Mouse (Mus musculus): ENCODE measurements at regions not wholly inside any gene's neighbourhood (a gene's known extent, or its start where the extent isn't known, plus 50 kb on each side); places are given as distances from the start of the nearest gene placed in this dataset.

GRCm38 (mm10) chr6:50960341-50960740 is 306.1 kb upstream of the Npvf start:
- H3K4me1 ChIP-seq (ENCODE audit: control insufficient read depth, insufficient read depth, low read length), result no peaks in the 10 kb centered on the region
- H3K27ac ChIP-seq (ENCODE audit: control insufficient read depth, insufficient read depth, low read depth, low read length, poor library complexity), result no peak overlapping the region
- TF ChIP-seq CTCF (IDR thresholded peaks at IDR 0.05; ENCODE audit: control insufficient read depth, insufficient read depth, low read length) (no peak), POLR2A (IDR thresholded peaks at IDR 0.05; ENCODE audit: borderline replicate concordance, control insufficient read depth, low read depth, low read length) (no peak)
- WGBS, result 43% methylated on average over 5 of the region's 5 CpGs
- H3K4me3 ChIP-seq (replicated peaks; ENCODE audit: control insufficient read depth, low read depth, low read length), result no peak overlapping the region

- no peak for TF ChIP-seq POLR2A (IDR thresholded peaks at IDR 0.05; ENCODE audit: borderline replicate concordance, control insufficient read depth, low read depth, low read length)
- no peak for TF ChIP-seq CTCF (IDR thresholded peaks at IDR 0.05; ENCODE audit: control insufficient read depth, insufficient read depth, low read length)
- WGBS, result 75% methylated on average over 6 of the region's 6 CpGs
- Histone ChIP-seq H3K4me3 (replicated peaks; ENCODE audit: control insufficient read depth, low read depth, low read length) (no peak overlapping the region), H3K27ac (ENCODE audit: control insufficient read depth, insufficient read depth, low read depth, low read length, poor library complexity) (no peak overlapping the region), H3K4me1 (ENCODE audit: control insufficient read depth, insufficient read depth, low read length) (no peaks in the 10 kb centered on the region)
Observed at GRCm38 (mm10) chr6:50961592-50961991, 307.4 kb upstream of the Npvf start.

- TF ChIP-seq POLR2A (IDR thresholded peaks at IDR 0.05; ENCODE audit: borderline replicate concordance, control insufficient read depth, low read depth, low read length), result no peak
- TF ChIP-seq CTCF (IDR thresholded peaks at IDR 0.05; ENCODE audit: control insufficient read depth, insufficient read depth, low read length), result no peak
- Histone ChIP-seq H3K4me3 (replicated peaks; ENCODE audit: control insufficient read depth, low read depth, low read length) (no peak overlapping the region), H3K4me1 (ENCODE audit: control insufficient read depth, insufficient read depth, low read length) (no peaks in the 10 kb centered on the region; the same call in 1 of the 2 replicates), H3K27ac (ENCODE audit: control insufficient read depth, insufficient read depth, low read depth, low read length, poor library complexity) (no peak overlapping the region)
- 85% methylated on average over 5 of the region's 5 CpGs for WGBS
Observed at GRCm38 (mm10) chr6:50968546-50968945, 314.3 kb upstream of the Npvf start.

GRCm38 (mm10) chr6:50969341-50969740 is 315.1 kb upstream of the Npvf start:
- WGBS, result 63% methylated on average over 6 of the region's 6 CpGs
- Histone ChIP-seq H3K4me3 (replicated peaks; ENCODE audit: control insufficient read depth, low read depth, low read length) (no peak overlapping the region), H3K27ac (ENCODE audit: control insufficient read depth, insufficient read depth, low read depth, low read length, poor library complexity) (no peak overlapping the region), H3K4me1 (ENCODE audit: control insufficient read depth, insufficient read depth, low read length) (no peaks in the 10 kb centered on the region; the same call in 1 of the 2 replicates)
- no peak for TF ChIP-seq POLR2A (IDR thresholded peaks at IDR 0.05; ENCODE audit: borderline replicate concordance, control insufficient read depth, low read depth, low read length)

GRCm38 (mm10) chr6:50969997-50970396 is 315.8 kb upstream of the Npvf start:
- no peak for TF ChIP-seq POLR2A (IDR thresholded peaks at IDR 0.05; ENCODE audit: borderline replicate concordance, control insufficient read depth, low read depth, low read length)
- no peak for TF ChIP-seq CTCF (IDR thresholded peaks at IDR 0.05; ENCODE audit: control insufficient read depth, insufficient read depth, low read length)
- WGBS, result 56% methylated on average over 7 of the region's 7 CpGs
- Histone ChIP-seq H3K4me3 (replicated peaks; ENCODE audit: control insufficient read depth, low read depth, low read length) (no peak overlapping the region), H3K27ac (ENCODE audit: control insufficient read depth, insufficient read depth, low read depth, low read length, poor library complexity) (no peak overlapping the region), H3K4me1 (ENCODE audit: control insufficient read depth, insufficient read depth, low read length) (no peaks in the 10 kb centered on the region; the same call in 1 of the 2 replicates)

- Histone ChIP-seq H3K27ac (ENCODE audit: control insufficient read depth, insufficient read depth, low read depth, low read length, poor library complexity) (no peak overlapping the region), H3K4me1 (ENCODE audit: control insufficient read depth, insufficient read depth, low read length) (no peaks in the 10 kb centered on the region; the same call in 1 of the 2 replicates), H3K4me3 (replicated peaks; ENCODE audit: control insufficient read depth, low read depth, low read length) (no peak overlapping the region)
- TF ChIP-seq CTCF (IDR thresholded peaks at IDR 0.05; ENCODE audit: control insufficient read depth, insufficient read depth, low read length) (no peak), POLR2A (IDR thresholded peaks at IDR 0.05; ENCODE audit: borderline replicate concordance, control insufficient read depth, low read depth, low read length) (no peak)
- WGBS, result 90% methylated on average over 8 of the region's 8 CpGs
Observed at GRCm38 (mm10) chr6:50970770-50971169, 316.5 kb upstream of the Npvf start.

- 90% methylated on average over 4 of the region's 4 CpGs for WGBS
- Histone ChIP-seq H3K27ac (ENCODE audit: control insufficient read depth, insufficient read depth, low read depth, low read length, poor library complexity) (no peak overlapping the region), H3K4me3 (replicated peaks; ENCODE audit: control insufficient read depth, low read depth, low read length) (no peak overlapping the region), H3K4me1 (ENCODE audit: control insufficient read depth, insufficient read depth, low read length) (no peaks in the 10 kb centered on the region; the same call in 1 of the 2 replicates)
- no peak for TF ChIP-seq POLR2A (IDR thresholded peaks at IDR 0.05; ENCODE audit: borderline replicate concordance, control insufficient read depth, low read depth, low read length)
- no peak for TF ChIP-seq CTCF (IDR thresholded peaks at IDR 0.05; ENCODE audit: control insufficient read depth, insufficient read depth, low read length)
Observed at GRCm38 (mm10) chr6:50972268-50972667, 318.0 kb upstream of the Npvf start.

- H3K4me3 ChIP-seq (replicated peaks; ENCODE audit: control insufficient read depth, low read depth, low read length), result no peak overlapping the region
- TF ChIP-seq CTCF (IDR thresholded peaks at IDR 0.05; ENCODE audit: control insufficient read depth, insufficient read depth, low read length), result no peak
- TF ChIP-seq POLR2A (IDR thresholded peaks at IDR 0.05; ENCODE audit: borderline replicate concordance, control insufficient read depth, low read depth, low read length), result no peak
- H3K27ac ChIP-seq (ENCODE audit: control insufficient read depth, insufficient read depth, low read depth, low read length, poor library complexity), result no peak overlapping the region
- no peaks in the 10 kb centered on the region; the same call in 1 of the 2 replicates for H3K4me1 ChIP-seq (ENCODE audit: control insufficient read depth, insufficient read depth, low read length)
- 22% methylated on average over 2 of the region's 2 CpGs for WGBS
Observed at GRCm38 (mm10) chr6:50973231-50973654, 319.0 kb upstream of the Npvf start.

GRCm38 (mm10) chr6:50973815-50974214 is 319.6 kb upstream of the Npvf start:
- no peaks in the 10 kb centered on the region; the same call in 1 of the 2 replicates for H3K4me1 ChIP-seq (ENCODE audit: control insufficient read depth, insufficient read depth, low read length)
- TF ChIP-seq CTCF (IDR thresholded peaks at IDR 0.05; ENCODE audit: control insufficient read depth, insufficient read depth, low read length), result no peak
- no peak overlapping the region for H3K27ac ChIP-seq (ENCODE audit: control insufficient read depth, insufficient read depth, low read depth, low read length, poor library complexity)
- H3K4me3 ChIP-seq (replicated peaks; ENCODE audit: control insufficient read depth, low read depth, low read length), result no peak overlapping the region

Data from bone marrow, adult 2 months (tissue).